Mouse (Mus musculus): ENCODE data around the gene Itih2.

The Itih2 gene

GRCm38 (mm10) chr2:10131296-10131695 is at the start of gene Itih2:
Gene Itih2 (minus strand): TSS chr2:10131396.
- no peak for DNase-seq (ENCODE audit: low spot score in 2 of 2)

DNA sequence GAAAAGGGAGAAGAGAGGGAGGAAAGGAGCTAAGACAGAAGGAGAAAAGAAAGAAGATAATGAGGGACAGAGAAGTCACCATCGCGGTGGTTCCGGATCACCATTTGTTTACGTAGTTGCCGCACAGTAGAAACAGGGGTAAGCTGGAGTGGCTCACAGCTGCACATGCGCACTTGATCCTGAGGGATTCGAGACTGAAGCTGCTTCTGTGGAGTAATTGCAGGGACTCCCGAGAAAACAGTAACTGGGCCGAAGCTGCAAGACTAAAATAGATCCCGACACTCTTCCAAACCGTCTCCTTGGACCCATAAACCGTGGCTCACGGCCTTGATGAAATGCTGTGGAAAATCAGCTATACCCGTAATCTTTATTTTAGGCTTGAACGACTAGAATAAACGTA is 38.8 kb upstream of the Itih2 start:
- no peak for DNase-seq (ENCODE audit: low spot score in 2 of 2)

DNA sequence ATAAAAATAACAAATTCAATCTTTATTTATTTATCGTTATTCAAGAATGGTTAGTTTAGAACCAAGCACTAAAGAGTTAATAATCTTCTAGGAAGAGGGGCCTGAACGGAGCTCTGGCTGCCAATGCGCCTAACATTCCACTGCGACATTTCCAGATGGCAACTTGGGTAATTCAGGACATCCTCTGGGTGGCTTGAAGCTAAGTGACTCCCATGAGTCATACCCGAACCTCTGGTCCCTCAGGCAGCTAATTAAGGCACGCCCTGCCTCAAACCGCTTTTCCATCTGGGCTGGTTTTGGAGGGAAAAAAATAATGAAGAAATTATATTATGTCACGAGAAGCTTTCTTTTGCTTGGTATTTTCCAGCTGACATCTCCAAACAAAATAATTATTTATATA is 36.8 kb upstream of the Itih2 start:
- no peak for DNase-seq (ENCODE audit: low spot score in 2 of 2)

DNA sequence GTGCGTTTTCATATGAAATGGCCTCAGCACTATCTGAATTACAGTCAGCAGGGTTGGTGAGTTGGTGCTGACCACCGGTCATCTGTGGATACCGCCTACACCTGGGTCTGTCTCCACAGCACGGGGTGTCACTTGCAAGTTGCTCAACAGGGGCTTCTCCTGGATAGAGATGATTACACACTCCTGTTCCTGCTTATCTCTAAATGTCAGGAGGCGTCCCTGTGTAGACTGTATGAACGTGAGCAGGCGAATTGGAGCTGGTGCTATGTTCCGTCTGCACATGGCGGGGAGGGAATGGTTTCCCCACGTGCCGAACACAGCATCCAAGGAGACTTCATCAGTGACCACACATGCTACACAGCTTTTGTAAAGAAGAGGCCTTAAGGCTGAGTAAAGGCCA is 36.1 kb upstream of the Itih2 start:
- no peak for DNase-seq (ENCODE audit: low spot score in 2 of 2)

- no peak for DNase-seq (ENCODE audit: low spot score in 2 of 2)
Observed at GRCm38 (mm10) chr2:10166635-10167034, 35.4 kb upstream of the Itih2 start.

GRCm38 (mm10) chr2:10162011-10162410 is 30.8 kb upstream of the Itih2 start:
- no peak for DNase-seq (ENCODE audit: low spot score in 2 of 2)

GRCm38 (mm10) chr2:10157184-10157583 is 26.0 kb upstream of the Itih2 start:
- no peak for DNase-seq (ENCODE audit: low spot score in 2 of 2)

DNA sequence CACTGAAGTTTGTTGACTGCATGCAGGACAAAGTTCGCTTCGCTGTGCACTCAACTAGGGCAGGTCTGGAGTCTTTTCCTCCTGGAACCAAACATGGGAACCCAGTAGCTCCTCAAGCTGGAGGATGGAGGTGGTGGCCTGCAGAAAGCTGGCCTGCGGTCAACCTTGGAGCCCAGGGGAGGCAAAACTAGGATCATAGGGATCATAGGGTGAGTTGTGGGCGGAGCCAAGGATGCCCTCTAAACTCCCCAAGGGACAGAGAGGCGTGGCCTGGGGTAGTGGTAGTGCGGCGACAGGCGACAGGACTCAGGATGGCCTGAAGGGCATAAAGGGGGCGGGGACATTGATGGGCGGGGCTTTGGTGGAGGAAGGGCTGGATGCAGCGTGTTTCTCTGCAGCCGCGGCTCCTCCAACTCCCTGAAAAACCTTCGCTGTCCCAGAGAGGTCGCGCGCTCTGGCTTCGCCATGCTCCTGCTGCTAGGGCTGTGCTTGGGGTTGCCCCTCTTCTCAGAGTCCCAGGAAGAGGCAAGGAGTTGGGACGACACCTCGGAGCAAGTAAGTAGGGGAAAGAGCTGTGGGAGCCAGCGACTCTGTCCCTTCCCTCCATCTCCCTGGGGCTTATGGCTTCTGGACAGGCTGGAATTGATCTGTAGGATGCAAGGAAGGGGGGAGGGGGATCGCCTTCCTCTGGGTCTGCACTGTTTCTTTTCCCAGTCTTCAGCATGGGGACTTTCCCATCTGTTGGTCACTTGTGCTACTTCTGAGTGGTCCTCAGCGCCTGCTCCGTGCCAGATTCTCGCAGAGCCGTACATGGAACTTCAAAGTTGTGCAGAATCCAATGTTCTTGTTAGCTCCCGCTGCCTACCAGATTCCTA is 22.2 kb upstream of the Itih2 start, which contains the start of gene Itih5:
Itih5 (plus strand) TSS at position 371 of the 875 bp plus-strand sequence.
- peak; percentile 17 to 27 for DNase-seq (ENCODE audit: low spot score in 2 of 2)

DNA sequence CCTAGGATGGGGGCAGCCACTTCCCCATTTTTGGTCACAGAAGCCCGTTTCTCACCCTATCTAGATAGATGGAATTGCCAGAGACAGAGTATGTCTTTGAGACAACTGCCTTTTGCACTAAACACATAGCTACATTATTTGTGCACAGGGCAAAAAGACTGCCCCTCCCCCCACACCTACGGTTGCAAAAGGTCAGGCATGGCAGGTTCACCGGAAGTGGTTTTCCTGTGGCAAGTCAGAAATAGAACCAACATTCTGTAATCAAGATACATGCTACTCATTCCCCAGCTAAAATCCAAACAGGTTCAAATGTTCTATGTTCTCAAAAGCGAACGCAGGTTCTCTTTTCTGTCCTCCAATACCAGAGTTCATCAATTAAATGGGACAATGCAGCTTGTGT is 21.4 kb upstream of the Itih2 start:
- peak in 1 of 2 experiments; percentile 9 for DNase-seq (ENCODE audit: low spot score in 2 of 2)

- DNase-seq (ENCODE audit: low spot score in 2 of 2): no peak
Observed at GRCm38 (mm10) chr2:10147176-10147575, 16.0 kb upstream of the Itih2 start.

DNA sequence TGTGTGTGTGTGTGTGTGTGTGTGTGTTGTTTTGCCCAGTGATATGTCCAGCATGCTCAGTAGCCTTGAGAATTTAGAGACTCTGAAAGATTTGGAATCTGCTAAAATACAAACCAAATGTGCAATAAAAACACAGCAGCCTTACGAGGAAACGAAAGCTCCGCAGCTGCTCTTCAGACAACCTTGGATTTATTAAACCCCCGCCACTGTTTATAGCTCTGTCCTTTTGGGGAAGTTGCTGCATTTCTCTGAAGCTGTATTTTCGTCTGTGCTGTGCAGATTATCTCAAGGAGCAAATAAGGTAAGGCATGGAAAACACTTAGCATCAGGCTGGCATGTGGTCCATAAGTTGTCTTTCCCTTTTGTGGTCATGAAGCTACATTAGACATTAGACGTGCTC is 14.3 kb upstream of the Itih2 start:
- DNase-seq (ENCODE audit: low spot score in 2 of 2): no peak

DNA sequence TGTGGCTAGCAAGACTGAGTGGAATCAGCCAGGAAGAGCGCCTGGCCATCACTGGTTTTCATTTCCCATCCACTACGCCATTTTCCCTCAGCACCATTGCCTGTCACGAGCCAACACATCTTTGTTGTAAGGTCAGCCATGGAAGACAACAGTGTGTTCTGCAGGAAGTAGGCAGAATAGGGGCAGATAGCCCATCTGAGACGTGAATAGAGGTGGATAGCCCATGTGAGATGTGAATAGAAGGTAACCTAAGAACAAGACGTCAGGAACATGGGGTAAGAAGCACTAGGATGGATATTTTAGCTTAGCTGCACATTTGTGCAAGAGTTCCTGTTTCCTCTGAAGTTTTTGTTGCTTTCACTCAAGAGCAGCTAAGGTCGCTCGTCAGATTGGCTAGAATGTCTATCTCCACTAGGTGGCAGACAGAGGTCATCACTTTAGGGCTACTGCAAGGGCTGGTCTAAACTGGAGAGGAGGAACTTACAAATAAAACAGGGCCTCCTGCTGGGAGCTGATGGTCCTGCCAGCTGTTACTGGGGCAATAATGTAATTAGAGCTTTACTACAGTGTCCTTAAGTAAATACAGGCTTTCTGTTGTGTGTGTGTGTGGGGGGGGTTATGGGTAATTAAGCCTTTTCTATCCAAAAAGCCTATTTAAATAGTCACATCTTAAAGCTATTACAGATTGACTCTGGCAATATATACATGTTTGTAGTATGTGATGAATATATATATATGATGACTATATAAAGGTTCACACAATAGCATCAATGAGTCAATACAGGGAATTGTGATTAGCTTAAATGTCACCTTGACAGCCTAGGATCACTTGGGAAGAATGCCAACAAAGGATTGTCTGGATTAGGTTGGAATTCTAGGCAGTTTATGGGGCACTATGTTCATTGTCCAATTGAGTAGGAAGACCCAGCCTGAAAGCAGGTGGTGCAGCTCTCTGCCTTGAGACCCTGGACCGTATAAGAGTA is 11.6 kb upstream of the Itih2 start:
- DNase-seq (ENCODE audit: low spot score in 2 of 2): peak; percentile 12 to 49

GRCm38 (mm10) chr2:10140456-10140855 is 9.3 kb upstream of the Itih2 start:
- DNase-seq (ENCODE audit: low spot score in 2 of 2): no peak

GRCm38 (mm10) chr2:10137320-10137719 is 6.1 kb upstream of the Itih2 start:
- no peak for DNase-seq (ENCODE audit: low spot score in 2 of 2)

DNA sequence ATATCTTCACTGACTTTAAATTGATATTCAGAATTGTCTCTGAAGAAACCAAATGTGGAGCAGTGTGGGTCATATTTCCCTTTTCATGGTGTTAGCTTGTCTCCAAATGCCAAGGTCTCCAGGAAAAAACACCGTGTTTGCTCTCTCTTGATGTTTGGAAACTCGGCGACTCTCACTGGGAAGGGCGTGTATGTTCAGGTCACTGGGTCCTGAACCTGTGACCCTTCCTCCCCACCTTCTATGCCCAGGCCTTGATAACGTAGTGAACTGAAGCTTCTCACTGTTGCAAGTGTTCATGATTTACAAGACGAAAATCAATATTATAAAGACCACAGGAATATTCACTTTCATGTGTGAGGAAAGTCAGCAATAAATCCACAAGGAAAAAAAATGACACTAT is 2.7 kb upstream of the Itih2 start:
- no peak for DNase-seq (ENCODE audit: low spot score in 2 of 2)

DNA sequence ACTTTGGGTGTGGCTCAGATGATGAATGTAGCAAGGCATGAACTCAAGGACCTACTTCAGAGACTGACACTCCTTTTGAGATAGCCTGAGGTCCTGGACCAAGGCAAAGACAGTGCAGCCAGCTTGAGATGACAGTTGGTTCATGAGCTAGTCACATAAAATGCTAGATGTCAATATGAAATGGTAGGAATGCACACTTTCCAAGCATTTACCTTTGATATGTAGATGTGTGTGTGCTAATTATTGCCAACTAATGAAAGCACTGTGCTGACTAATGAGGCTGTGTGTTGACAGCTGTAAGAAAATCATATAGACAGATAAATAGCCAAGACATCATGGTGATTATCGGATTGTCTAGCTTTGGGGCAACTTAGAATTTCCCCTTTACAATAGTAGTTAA is 932 bp upstream of the Itih2 start:
- DNase-seq (ENCODE audit: low spot score in 2 of 2): no peak

DNA sequence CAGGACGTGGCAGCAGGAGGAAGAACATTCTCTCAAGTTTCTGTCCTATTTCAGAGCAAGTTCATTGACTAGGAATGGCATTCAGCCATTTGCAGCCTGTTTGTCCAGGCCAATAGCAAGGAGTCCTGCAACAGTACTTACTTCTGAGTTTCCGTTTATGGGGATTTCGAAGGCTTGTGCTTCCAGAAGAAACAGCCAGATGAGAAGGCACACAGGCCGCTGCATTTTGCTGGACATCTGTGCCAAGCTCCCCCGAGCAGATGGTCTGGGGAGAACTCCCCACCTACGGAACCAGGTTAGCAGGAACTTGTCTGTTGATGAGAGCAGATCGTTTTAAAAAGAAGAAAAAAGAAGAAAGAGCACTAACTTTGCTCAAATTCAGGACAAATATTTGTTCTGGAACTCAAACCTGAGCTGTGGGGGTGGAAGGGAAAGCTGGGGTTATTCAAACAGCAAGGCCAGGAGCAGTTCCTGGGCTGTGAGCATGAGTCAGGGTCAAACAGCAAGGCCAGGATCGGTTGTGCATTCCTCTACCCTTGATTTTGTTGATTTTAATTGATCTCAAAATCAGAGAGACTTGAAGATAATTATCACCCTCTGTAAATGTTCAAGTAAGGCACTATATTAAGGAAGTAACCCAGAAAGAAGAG is 730 bp downstream of the Itih2 start:
- DNase-seq (ENCODE audit: low spot score in 2 of 2): no peak

GRCm38 (mm10) chr2:10128571-10128970 is 2.6 kb downstream of the Itih2 start:
- no peak for DNase-seq (ENCODE audit: low spot score in 2 of 2)

GRCm38 (mm10) chr2:10127471-10127870 is 3.7 kb downstream of the Itih2 start:
- DNase-seq (ENCODE audit: low spot score in 2 of 2): no peak

GRCm38 (mm10) chr2:10126122-10126521 is 5.1 kb downstream of the Itih2 start:
- DNase-seq (ENCODE audit: low spot score in 2 of 2): no peak

DNA sequence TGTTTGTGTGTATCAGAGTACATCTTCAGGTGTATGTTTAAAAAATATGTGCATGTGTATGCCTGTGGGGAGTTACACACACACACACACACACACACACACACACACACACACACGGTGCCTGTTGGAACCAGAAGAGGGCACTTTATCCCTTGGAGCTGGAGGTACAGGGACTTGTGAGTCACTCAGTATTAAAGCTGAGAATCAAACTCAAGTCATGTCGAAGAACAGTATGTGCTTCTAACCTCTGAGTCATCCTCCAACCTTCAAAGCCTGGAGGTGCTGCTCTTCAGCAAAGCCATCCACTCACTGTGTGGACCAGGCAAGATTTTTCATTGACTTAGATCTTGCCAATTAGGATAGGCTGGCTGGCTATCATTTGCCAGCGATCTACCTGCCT is 9.4 kb downstream of the Itih2 start:
- DNase-seq (ENCODE audit: low spot score in 2 of 2): no peak

DNA sequence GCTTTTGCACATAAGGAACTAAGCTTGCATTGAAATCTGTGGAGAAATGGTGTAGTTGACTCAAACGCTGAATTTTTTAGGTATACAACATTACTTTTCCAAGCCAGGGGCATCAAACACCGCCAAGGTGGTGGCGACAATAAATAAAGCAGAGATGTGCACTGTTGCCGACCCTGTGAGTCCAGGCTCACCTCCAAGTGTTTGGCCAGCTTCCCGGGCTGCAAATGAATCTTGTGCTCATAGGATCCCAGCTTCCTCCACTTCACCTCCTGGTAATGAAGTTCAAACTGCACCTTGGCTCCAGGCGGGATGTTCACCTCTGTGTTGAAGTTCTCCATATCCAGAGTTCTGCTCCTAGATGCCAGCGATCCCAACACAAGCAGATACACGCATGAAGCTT is 11.9 kb downstream of the Itih2 start:
- DNase-seq (ENCODE audit: low spot score in 2 of 2): no peak
